Mouse (Mus musculus): ENCODE measurements around the gene Ksr2. TPM values are rescaled to one million over a fixed set of nuclear protein-coding genes. Genes with fewer than 3 reads are reported as not detected.
A peak's percentile ranks its signal among the peaks of the same experiment; 100 is the strongest.
"Not testable (repeated sequence)": the region's sequence is repeated elsewhere in the genome, so short reads cannot be mapped to it uniquely, and the experiment has no call there.

The Ksr2 gene
- polyA plus RNA-seq (2015; fragmentation: Nextera tagmentation; extraction: Ambion mirVana), result 0.44 and 0.46 TPM in 2 replicates

GRCm38 (mm10) chr5:117413507-117414501 is at the start of gene Ksr2:
TSS of gene Ksr2 (plus strand) at chr5:117414000.
- Histone ChIP-seq H3K27ac (no peak within 1 kb of the TSS), H3K4me2 (replicated peaks) (peak within 1 kb of the TSS; percentile 96), H3K4me3 (replicated peaks) (peak within 1 kb of the TSS; percentile 61), H3K36me3 (no peaks in the 10 kb centered on the region), H3K4me1 (replicated peaks) (peaks cover 7% of the 10 kb centered on the region; the same call in 1 of the 2 replicates), H3K9me3 (no peaks in the 10 kb centered on the region), H3K27me3 (replicated peaks) (peaks cover 38% of the 10 kb centered on the region), H3K9ac (peak within 1 kb of the TSS; percentile 18; the same call in 1 of the 2 replicates)
- WGBS, result under 1% methylated on average over 89 of the region's 89 CpGs
- peak; percentile 95 for ATAC-seq

- Histone ChIP-seq H3K27ac (no peak overlapping the region), H3K9ac (no peak overlapping the region), H3K4me2 (replicated peaks) (no peak overlapping the region), H3K27me3 (replicated peaks) (no peaks in the 10 kb centered on the region), H3K4me3 (replicated peaks) (no peak overlapping the region), H3K4me1 (replicated peaks) (peaks cover 27% of the 10 kb centered on the region), H3K36me3 (peaks cover 13% of the 10 kb centered on the region), H3K9me3 (no peaks in the 10 kb centered on the region)
- WGBS, result 85% methylated on average over 3 of the region's 3 CpGs
- ATAC-seq, result no peak
These were observed 49.0 kb upstream of the Ksr2 start for GRCm38 (mm10) chr5:117364821-117365220.

- 78% methylated on average over 13 of the region's 13 CpGs for WGBS
- H3K27me3 ChIP-seq (replicated peaks), result no peaks in the 10 kb centered on the region
- no peak overlapping the region for H3K4me3 ChIP-seq (replicated peaks)
- no peak overlapping the region for H3K4me2 ChIP-seq (replicated peaks)
- H3K9ac ChIP-seq, result no peak overlapping the region
- peaks cover 22% of the 10 kb centered on the region for H3K36me3 ChIP-seq
- peaks cover 20% of the 10 kb centered on the region for H3K4me1 ChIP-seq (replicated peaks)
- H3K27ac ChIP-seq, result peak overlapping the region; percentile 27
- H3K9me3 ChIP-seq, result no peaks in the 10 kb centered on the region
- peak; percentile 66 for ATAC-seq
These were observed 47.8 kb upstream of the Ksr2 start for GRCm38 (mm10) chr5:117365904-117366561.

- H3K36me3 ChIP-seq, result peaks cover 33% of the 10 kb centered on the region
- 37% methylated on average over 8 of the region's 8 CpGs for WGBS
- H3K4me2 ChIP-seq (replicated peaks), result no peak overlapping the region
- H3K27me3 ChIP-seq (replicated peaks), result no peaks in the 10 kb centered on the region
- H3K4me3 ChIP-seq (replicated peaks), result no peak overlapping the region
- ATAC-seq, result no peak
- H3K4me1 ChIP-seq (replicated peaks), result peaks cover 18% of the 10 kb centered on the region
- H3K9me3 ChIP-seq, result no peaks in the 10 kb centered on the region
- no peak overlapping the region for H3K27ac ChIP-seq
- no peak overlapping the region for H3K9ac ChIP-seq
These were observed 46.6 kb upstream of the Ksr2 start for GRCm38 (mm10) chr5:117367206-117367605.

- Histone ChIP-seq H3K4me1 (replicated peaks) (peaks cover 3% of the 10 kb centered on the region; the same call in 1 of the 2 replicates), H3K27ac (no peak overlapping the region), H3K36me3 (peaks cover 44% of the 10 kb centered on the region), H3K4me2 (replicated peaks) (no peak overlapping the region), H3K9ac (no peak overlapping the region), H3K27me3 (replicated peaks) (no peaks in the 10 kb centered on the region), H3K4me3 (replicated peaks) (no peak overlapping the region), H3K9me3 (no peaks in the 10 kb centered on the region)
- no peak for ATAC-seq
- 90% methylated on average over 10 of the region's 10 CpGs for WGBS
These were observed 43.2 kb upstream of the Ksr2 start for GRCm38 (mm10) chr5:117370592-117370991.

- Histone ChIP-seq H3K27ac (no peak overlapping the region), H3K9ac (0 out of 2 replicates have a peak overlapping the region, but pooled peaks have one; percentile 1), H3K36me3 (peaks cover 60% of the 10 kb centered on the region), H3K4me3 (replicated peaks) (no peak overlapping the region), H3K4me1 (replicated peaks) (no peaks in the 10 kb centered on the region), H3K4me2 (replicated peaks) (no peak overlapping the region), H3K27me3 (replicated peaks) (no peaks in the 10 kb centered on the region), H3K9me3 (no peaks in the 10 kb centered on the region)
- WGBS, result 91% methylated on average over 9 of the region's 9 CpGs
- no peak for ATAC-seq
These were observed 40.4 kb upstream of the Ksr2 start for GRCm38 (mm10) chr5:117373418-117373817.

- Histone ChIP-seq H3K27ac (no peak overlapping the region), H3K9me3 (no peaks in the 10 kb centered on the region), H3K4me2 (replicated peaks) (no peak overlapping the region), H3K9ac (no peak overlapping the region), H3K27me3 (replicated peaks) (no peaks in the 10 kb centered on the region), H3K4me1 (replicated peaks) (no peaks in the 10 kb centered on the region), H3K4me3 (replicated peaks) (no peak overlapping the region), H3K36me3 (peaks cover 62% of the 10 kb centered on the region)
- WGBS, result 91% methylated on average over 7 of the region's 7 CpGs
- ATAC-seq, result no peak
These were observed 39.3 kb upstream of the Ksr2 start for GRCm38 (mm10) chr5:117374372-117375049.

GRCm38 (mm10) chr5:117376331-117376761 is 37.5 kb upstream of the Ksr2 start:
- Histone ChIP-seq H3K27ac (no peak overlapping the region), H3K9me3 (no peaks in the 10 kb centered on the region), H3K4me2 (replicated peaks) (no peak overlapping the region), H3K27me3 (replicated peaks) (no peaks in the 10 kb centered on the region), H3K4me1 (replicated peaks) (no peaks in the 10 kb centered on the region), H3K36me3 (peaks cover 58% of the 10 kb centered on the region), H3K9ac (no peak overlapping the region), H3K4me3 (replicated peaks) (no peak overlapping the region)
- WGBS, result 80% methylated on average over 11 of the region's 11 CpGs
- no peak for ATAC-seq

- ATAC-seq; H3K4me1 ChIP-seq (replicated peaks); H3K4me2 ChIP-seq (replicated peaks); H3K9ac ChIP-seq; H3K9me3 ChIP-seq; H3K27ac ChIP-seq; H3K27me3 ChIP-seq (replicated peaks); H3K4me3 ChIP-seq (replicated peaks): not testable (repeated sequence)
- peaks cover 55% of the 10 kb centered on the region for H3K36me3 ChIP-seq
- 89% methylated on average over 14 of the region's 14 CpGs for WGBS
These were observed 36.1 kb upstream of the Ksr2 start for GRCm38 (mm10) chr5:117377731-117378130.

GRCm38 (mm10) chr5:117380199-117380598 is 33.6 kb upstream of the Ksr2 start:
- H3K9me3 ChIP-seq, result no peaks in the 10 kb centered on the region
- H3K27ac ChIP-seq, result no peak overlapping the region
- no peak for ATAC-seq
- peaks cover 61% of the 10 kb centered on the region for H3K36me3 ChIP-seq
- no peak overlapping the region for H3K9ac ChIP-seq
- H3K4me3 ChIP-seq (replicated peaks), result no peak overlapping the region
- no peaks in the 10 kb centered on the region for H3K4me1 ChIP-seq (replicated peaks)
- WGBS, result 69% methylated on average over 4 of the region's 4 CpGs
- H3K27me3 ChIP-seq (replicated peaks), result no peaks in the 10 kb centered on the region
- H3K4me2 ChIP-seq (replicated peaks), result no peak overlapping the region

- no peaks in the 10 kb centered on the region for H3K9me3 ChIP-seq
- H3K4me3 ChIP-seq (replicated peaks), result no peak overlapping the region
- no peak overlapping the region for H3K27ac ChIP-seq
- no peak for ATAC-seq
- H3K9ac ChIP-seq, result no peak overlapping the region
- no peaks in the 10 kb centered on the region for H3K27me3 ChIP-seq (replicated peaks)
- no peak overlapping the region for H3K4me2 ChIP-seq (replicated peaks)
- H3K36me3 ChIP-seq, result peaks cover 52% of the 10 kb centered on the region
- WGBS, result 76% methylated on average over 7 of the region's 7 CpGs
- no peaks in the 10 kb centered on the region for H3K4me1 ChIP-seq (replicated peaks)
These were observed 32.0 kb upstream of the Ksr2 start for GRCm38 (mm10) chr5:117381785-117382184.

GRCm38 (mm10) chr5:117383198-117383597 is 30.6 kb upstream of the Ksr2 start:
- Histone ChIP-seq H3K27me3 (replicated peaks) (no peaks in the 10 kb centered on the region), H3K36me3 (peaks cover 48% of the 10 kb centered on the region), H3K27ac (no peak overlapping the region), H3K9me3 (no peaks in the 10 kb centered on the region), H3K4me3 (replicated peaks) (no peak overlapping the region), H3K4me2 (replicated peaks) (no peak overlapping the region), H3K4me1 (replicated peaks) (peaks cover 11% of the 10 kb centered on the region), H3K9ac (no peak overlapping the region)
- no peak for ATAC-seq
- 81% methylated on average over 12 of the region's 12 CpGs for whole genome bisulfite sequencing

Data from intestine, embryonic 15.5 days (tissue).